Mouse (Mus musculus) C2C12 (cell line): ENCODE measurements around the gene Dscam.

Experiments used
- CEBPB ChIP-seq: IDR thresholded peaks from one replicate; pipeline ENCODE4 v1.6.1; 2011; ENCODE audit warnings: low read depth, mild to moderate bottlenecking, control low read depth, moderate library complexity
- CTCF ChIP-seq: IDR thresholded peaks from one replicate; pipeline ENCODE4 v1.5.1; 2011; ENCODE audit not compliant: control insufficient read depth, insufficient read depth, insufficient read length
- FOSL1 ChIP-seq: IDR thresholded peaks from one replicate; pipeline ENCODE4 v1.8.0; 2011; ENCODE audit warnings: mild to moderate bottlenecking, low read length; ENCODE audit not compliant: poor library complexity, insufficient read depth, severe bottlenecking

DNA sequence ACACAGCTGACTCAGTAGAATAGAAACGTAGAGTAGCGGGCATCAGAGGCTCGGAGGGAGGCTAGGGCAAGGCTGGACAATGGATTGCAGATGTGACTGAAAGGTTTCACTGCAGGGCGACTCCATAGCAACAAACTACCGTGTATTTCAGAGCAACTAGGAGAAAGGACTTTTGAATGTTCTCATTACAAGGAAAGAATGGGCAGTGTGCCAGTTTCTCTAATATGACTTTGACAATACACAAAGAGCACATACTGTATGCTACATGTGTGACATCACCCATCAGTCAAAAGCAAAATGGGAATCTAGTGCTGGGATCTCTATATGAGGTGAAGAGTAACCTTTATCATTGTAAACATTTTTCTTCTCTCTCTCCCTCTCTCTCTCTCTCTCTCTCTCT is 382.3 kb downstream of the Dscam start:
- no peak for TF ChIP-seq CEBPB
- TF ChIP-seq CTCF, result no peak
- TF ChIP-seq FOSL1, result no peak
